Mouse (Mus musculus): ENCODE results near the gene Selenow. TPM values are rescaled to one million over a fixed set of nuclear protein-coding genes. Genes with fewer than 3 reads are reported as not detected.

Gene Selenow
- polyA plus RNA-seq (2014; fragmentation: Illumina TruSeq; extraction: RNeasy Lipid Tissue Mini Kit (QIAGEN cat#74804); ENCODE audit: low read depth, low replicate concordance), result 298 TPM

GRCm38 (mm10) chr7:15922220-15922773 is at the start of gene Selenow:
Gene Selenow, minus strand, starts transcription at chr7:15922402.

GRCm38 (mm10) chr7:15967312-15967711 is 45.1 kb upstream of the Selenow start, which contains the start of gene Ehd2:
Gene Ehd2, minus strand, starts transcription at chr7:15967567.

GRCm38 (mm10) chr7:15945721-15946536 is 23.7 kb upstream of the Selenow start, which contains the start of gene Nop53:
Gene Nop53, minus strand, starts transcription at chr7:15946074.

GRCm38 (mm10) chr7:15882317-15882716 is 39.9 kb downstream of the Selenow start, which contains the start of gene Crxos:
Gene Crxos, plus strand, starts transcription at chr7:15882617.

GRCm38 (mm10) chr7:15879756-15880155 is 42.4 kb downstream of the Selenow start, which contains the start of gene Crx:
Gene Crx, minus strand, starts transcription at chr7:15879968.

Other genes starting within 250 kb of the Selenow start
- gene Obox5, start 172.3 kb downstream of the Selenow start, polyA plus RNA-seq (2014; fragmentation: Illumina TruSeq; extraction: RNeasy Lipid Tissue Mini Kit (QIAGEN cat#74804); ENCODE audit: low read depth, low replicate concordance), result not detected
- gene Obox6, start 82.7 kb downstream of the Selenow start, polyA plus RNA-seq (2014; fragmentation: Illumina TruSeq; extraction: RNeasy Lipid Tissue Mini Kit (QIAGEN cat#74804); ENCODE audit: low read depth, low replicate concordance), result not detected
- not detected for gene Crx, start 42.4 kb downstream of the Selenow start, polyA plus RNA-seq (2014; fragmentation: Illumina TruSeq; extraction: RNeasy Lipid Tissue Mini Kit (QIAGEN cat#74804); ENCODE audit: low read depth, low replicate concordance)
- gene Crxos, start 39.8 kb downstream of the Selenow start, polyA plus RNA-seq (2014; fragmentation: Illumina TruSeq; extraction: RNeasy Lipid Tissue Mini Kit (QIAGEN cat#74804); ENCODE audit: low read depth, low replicate concordance), result not detected
- 143 TPM for gene Nop53, start 23.7 kb upstream of the Selenow start, polyA plus RNA-seq (2014; fragmentation: Illumina TruSeq; extraction: RNeasy Lipid Tissue Mini Kit (QIAGEN cat#74804); ENCODE audit: low read depth, low replicate concordance)
- gene Ehd2, start 45.2 kb upstream of the Selenow start, polyA plus RNA-seq (2014; fragmentation: Illumina TruSeq; extraction: RNeasy Lipid Tissue Mini Kit (QIAGEN cat#74804); ENCODE audit: low read depth, low replicate concordance), result 52.6 TPM
- 5.2 TPM for gene Bicra, start 125.5 kb upstream of the Selenow start, polyA plus RNA-seq (2014; fragmentation: Illumina TruSeq; extraction: RNeasy Lipid Tissue Mini Kit (QIAGEN cat#74804); ENCODE audit: low read depth, low replicate concordance)
- gene Zfp541, start 139.4 kb upstream of the Selenow start, polyA plus RNA-seq (2014; fragmentation: Illumina TruSeq; extraction: RNeasy Lipid Tissue Mini Kit (QIAGEN cat#74804); ENCODE audit: low read depth, low replicate concordance), result not detected
- 87.2 TPM for gene Napa, start 176.1 kb upstream of the Selenow start, polyA plus RNA-seq (2014; fragmentation: Illumina TruSeq; extraction: RNeasy Lipid Tissue Mini Kit (QIAGEN cat#74804); ENCODE audit: low read depth, low replicate concordance)
- 39.1 TPM for gene Kptn, start 197.5 kb upstream of the Selenow start, polyA plus RNA-seq (2014; fragmentation: Illumina TruSeq; extraction: RNeasy Lipid Tissue Mini Kit (QIAGEN cat#74804); ENCODE audit: low read depth, low replicate concordance)
- gene Slc8a2, start 207.4 kb upstream of the Selenow start, polyA plus RNA-seq (2014; fragmentation: Illumina TruSeq; extraction: RNeasy Lipid Tissue Mini Kit (QIAGEN cat#74804); ENCODE audit: low read depth, low replicate concordance), result 0.55 TPM

All from heart, adult 10 weeks (tissue).